Mouse (Mus musculus) liver, postnatal 0 days (tissue): Measurements from ENCODE around the gene Adamts17. TPM values are rescaled to one million over a fixed set of nuclear protein-coding genes. Genes with fewer than 3 reads are reported as not detected.

Experiments used
- ATAC-seq: fragments of 200-750 bp; cut with Nextera tagmentation; 2 replicates; pipeline ENCODE4 v1.8.0; 2017; ENCODE audit warnings: mild to moderate bottlenecking, moderate library complexity
- DNase-seq: peaks from one replicate; pipeline ENCODE4 v3.0.0-alpha.2; 2016
- H3K27ac ChIP-seq: fragments of 300-500 bp; sonication (generic); 2 replicates; pipeline ENCODE4 v1.5.1; 2014; ENCODE audit warnings: antibody characterized with exemption, moderate library complexity, mild to moderate bottlenecking, low read depth
- H3K27me3 ChIP-seq: fragments of 300-500 bp; sonication (generic); 2 replicates; pipeline ENCODE4 v1.6.1; 2014; ENCODE audit warnings: low read length, control low read depth, mixed read lengths; ENCODE audit not compliant: insufficient read depth
- H3K36me3 ChIP-seq: fragments of 300-500 bp; sonication (generic); replicated peaks from 2 replicates; pipeline ENCODE4 v1.6.1; 2014; ENCODE audit warnings: mild to moderate bottlenecking, control low read depth, low read length, moderate library complexity, mixed read lengths; ENCODE audit not compliant: insufficient read depth
- H3K4me1 ChIP-seq: fragments of 300-500 bp; sonication (generic); 2 replicates; pipeline ENCODE4 v1.6.1; 2014; ENCODE audit warnings: antibody characterized with exemption, mild to moderate bottlenecking, control low read depth; ENCODE audit not compliant: insufficient read depth
- H3K4me2 ChIP-seq: fragments of 300-500 bp; sonication (generic); 2 replicates; pipeline ENCODE4 v1.6.1; 2014; ENCODE audit warnings: low read depth, mild to moderate bottlenecking, low read length, moderate library complexity, mixed read lengths
- H3K4me3 ChIP-seq: fragments of 300-500 bp; sonication (generic); 2 replicates; pipeline ENCODE4 v1.5.1; 2014; ENCODE audit warnings: low read depth, low read length
- H3K9ac ChIP-seq: fragments of 300-500 bp; sonication (generic); replicated peaks from 2 replicates; pipeline ENCODE4 v1.6.1; 2014; ENCODE audit warnings: mild to moderate bottlenecking, moderate library complexity
- H3K9me3 ChIP-seq: fragments of 300-500 bp; sonication (generic); 2 replicates; pipeline ENCODE4 v1.6.1; 2016; ENCODE audit warnings: mild to moderate bottlenecking, control low read depth, low read length, mixed read lengths
- CTCF ChIP-seq: sonication (generic); IDR thresholded peaks from 2 replicates; pipeline ENCODE4 v1.5.1; 2016; ENCODE audit warnings: antibody characterized with exemption, low read depth
- EP300 ChIP-seq: IDR thresholded peaks from 2 replicates; pipeline ENCODE4 v1.6.1; 2016; ENCODE audit warnings: antibody characterized with exemption, low read depth, mild to moderate bottlenecking
- WGBS: fragments of 180-500 bp; shearing (Covaris S2); extraction: QIAGEN DNeasy Blood & Tissue Kit; methylation state at CpG from one replicate; pipeline ENCODE4 v1.1.7; 2014; ENCODE audit not compliant: insufficient replicate concordance; 5-methylcytosine and 5-hydroxymethylcytosine counted together
- polyA plus RNA-seq: library from polyadenylated mRNA; unstranded; fragments of >200 nt; fragmentation: Nextera tagmentation; extraction: Ambion mirVana; gene quantifications from 2 replicates; pipeline ENCODE4 v1.2.1, GENCODE M21; 2015

The Adamts17 gene
- polyA plus RNA-seq, 1 experiment from 2014 or later = 0.05 TPM

DNA sequence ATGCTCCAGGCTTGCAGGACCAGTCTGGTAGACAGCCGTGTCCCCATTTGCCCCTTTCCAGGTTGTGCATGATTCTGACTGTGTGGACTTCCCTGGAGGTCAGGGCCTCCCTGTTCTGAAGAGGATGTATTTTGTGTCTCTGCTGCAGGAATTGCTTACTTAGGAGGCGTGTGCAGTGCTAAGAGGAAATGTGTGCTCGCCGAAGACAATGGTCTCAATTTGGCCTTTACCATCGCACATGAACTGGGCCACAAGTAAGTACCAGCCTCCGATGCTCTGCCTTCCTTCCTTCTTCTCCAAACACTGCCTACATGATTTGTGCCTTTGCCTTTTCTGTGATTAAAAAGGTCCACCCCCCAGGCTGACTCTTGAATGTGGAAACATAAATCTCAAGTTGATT lies 129.1 kb downstream of the Adamts17 start:
- H3K4me2 ChIP-seq = no peak overlapping the region
- H3K4me1 ChIP-seq = no peaks in the 10 kb centered on the region; the same call in 1 of the 2 replicates
- H3K9ac ChIP-seq = no peak overlapping the region
- no peak for DNase-seq
- ATAC-seq = no peak
- no peak overlapping the region for H3K27ac ChIP-seq
- H3K27me3 ChIP-seq = no peaks in the 10 kb centered on the region
- TF ChIP-seq EP300 = no peak
- no peak for TF ChIP-seq CTCF
- H3K4me3 ChIP-seq = no peak overlapping the region
- no peaks in the 10 kb centered on the region for H3K36me3 ChIP-seq
- WGBS = 62% methylated on average over 6 of the region's 6 CpGs
- no peaks in the 10 kb centered on the region for H3K9me3 ChIP-seq

DNA sequence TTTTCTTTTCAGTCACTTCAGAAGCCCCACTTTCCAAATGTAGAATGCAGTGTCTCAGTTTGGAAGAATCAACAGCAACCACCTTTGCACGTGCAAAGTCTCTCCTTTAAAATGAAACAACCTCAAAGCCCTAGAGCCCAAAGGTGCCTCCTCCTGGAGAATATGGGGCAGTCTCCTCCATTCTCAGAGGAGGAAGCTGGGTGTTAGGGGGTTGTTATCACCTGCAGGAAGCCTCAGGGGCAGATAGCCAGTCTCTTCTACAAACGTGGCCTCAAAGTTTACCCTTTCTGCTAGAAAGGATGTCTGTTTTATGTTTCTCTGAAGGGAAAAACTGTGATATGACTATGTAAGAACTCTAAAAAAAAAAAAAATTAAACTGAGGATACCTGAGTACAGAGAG lies 129.7 kb downstream of the Adamts17 start:
- WGBS = 17% methylated on average over 2 of the region's 2 CpGs
- Histone ChIP-seq H3K4me3 (no peak overlapping the region), H3K27me3 (no peaks in the 10 kb centered on the region), H3K9me3 (no peaks in the 10 kb centered on the region), H3K27ac (no peak overlapping the region), H3K4me2 (no peak overlapping the region), H3K36me3 (no peaks in the 10 kb centered on the region), H3K9ac (no peak overlapping the region), H3K4me1 (no peaks in the 10 kb centered on the region; the same call in 1 of the 2 replicates)
- DNase-seq (no peak), ATAC-seq (no peak)
- TF ChIP-seq CTCF = no peak

- ATAC-seq = no peak
- TF ChIP-seq EP300 (no peak), CTCF (no peak)
- no peak overlapping the region for H3K9ac ChIP-seq
- no peak for DNase-seq
- no peaks in the 10 kb centered on the region for H3K9me3 ChIP-seq
- H3K27ac ChIP-seq = no peak overlapping the region
- H3K27me3 ChIP-seq = no peaks in the 10 kb centered on the region
- H3K4me3 ChIP-seq = no peak overlapping the region
- no peaks in the 10 kb centered on the region for H3K36me3 ChIP-seq
- no peak overlapping the region for H3K4me2 ChIP-seq
- 59% methylated on average over 2 of the region's 2 CpGs for WGBS
- H3K4me1 ChIP-seq = no peaks in the 10 kb centered on the region; the same call in 1 of the 2 replicates
These were observed 130.7 kb downstream of the Adamts17 start for GRCm38 (mm10) chr7:66970235-66970634.

- DNase-seq (no peak), ATAC-seq (no peak)
- no peak overlapping the region for H3K4me2 ChIP-seq
- no peaks in the 10 kb centered on the region for H3K36me3 ChIP-seq
- WGBS = 66% methylated on average over 2 of the region's 2 CpGs
- no peaks in the 10 kb centered on the region; the same call in 1 of the 2 replicates for H3K4me1 ChIP-seq
- no peaks in the 10 kb centered on the region for H3K27me3 ChIP-seq
- no peak overlapping the region for H3K9ac ChIP-seq
- TF ChIP-seq EP300 (no peak), CTCF (no peak)
- no peak overlapping the region for H3K4me3 ChIP-seq
- no peaks in the 10 kb centered on the region for H3K9me3 ChIP-seq
- no peak overlapping the region for H3K27ac ChIP-seq
These were observed 131.4 kb downstream of the Adamts17 start for GRCm38 (mm10) chr7:66970974-66971373.

DNA sequence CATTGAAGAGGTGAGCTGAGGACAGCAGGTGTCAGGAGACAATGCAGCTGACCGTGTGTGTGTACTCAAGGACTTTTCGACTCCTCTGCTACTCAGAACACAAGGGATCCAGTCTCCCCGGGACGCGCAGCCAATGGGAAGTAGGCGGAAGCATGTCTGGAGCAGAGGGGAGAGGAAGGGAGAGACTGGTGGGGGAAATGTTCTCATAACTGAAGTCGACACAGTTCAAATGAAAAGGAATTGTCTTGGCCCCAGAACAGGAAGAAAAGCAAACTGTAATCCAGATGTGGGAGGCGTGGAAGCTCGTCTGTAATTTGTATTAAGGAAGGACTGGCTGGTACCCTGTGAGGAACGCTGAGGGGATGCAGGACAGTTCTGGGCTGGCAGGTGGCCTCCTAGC lies 135.3 kb downstream of the Adamts17 start:
- H3K4me2 ChIP-seq = no peak overlapping the region
- TF ChIP-seq CTCF = no peak
- TF ChIP-seq EP300 = no peak
- no peak for DNase-seq
- ATAC-seq = no peak
- no peaks in the 10 kb centered on the region for H3K27me3 ChIP-seq
- H3K9me3 ChIP-seq = no peaks in the 10 kb centered on the region
- WGBS = 52% methylated on average over 10 of the region's 10 CpGs
- H3K4me1 ChIP-seq = no peaks in the 10 kb centered on the region; the same call in 1 of the 2 replicates
- no peak overlapping the region for H3K4me3 ChIP-seq
- no peak overlapping the region for H3K9ac ChIP-seq
- H3K36me3 ChIP-seq = no peaks in the 10 kb centered on the region
- H3K27ac ChIP-seq = no peak overlapping the region

- H3K9ac ChIP-seq = no peak overlapping the region
- no peak overlapping the region for H3K4me2 ChIP-seq
- TF ChIP-seq CTCF (no peak), EP300 (no peak)
- no peaks in the 10 kb centered on the region for H3K9me3 ChIP-seq
- no peaks in the 10 kb centered on the region for H3K4me1 ChIP-seq
- no peaks in the 10 kb centered on the region for H3K36me3 ChIP-seq
- no peak overlapping the region for H3K27ac ChIP-seq
- DNase-seq = no peak
- H3K4me3 ChIP-seq = no peak overlapping the region
- ATAC-seq = no peak
- 88% methylated on average over 9 of the region's 9 CpGs for WGBS
- H3K27me3 ChIP-seq = no peaks in the 10 kb centered on the region
These were observed 136.8 kb downstream of the Adamts17 start for GRCm38 (mm10) chr7:66976371-66976770.

DNA sequence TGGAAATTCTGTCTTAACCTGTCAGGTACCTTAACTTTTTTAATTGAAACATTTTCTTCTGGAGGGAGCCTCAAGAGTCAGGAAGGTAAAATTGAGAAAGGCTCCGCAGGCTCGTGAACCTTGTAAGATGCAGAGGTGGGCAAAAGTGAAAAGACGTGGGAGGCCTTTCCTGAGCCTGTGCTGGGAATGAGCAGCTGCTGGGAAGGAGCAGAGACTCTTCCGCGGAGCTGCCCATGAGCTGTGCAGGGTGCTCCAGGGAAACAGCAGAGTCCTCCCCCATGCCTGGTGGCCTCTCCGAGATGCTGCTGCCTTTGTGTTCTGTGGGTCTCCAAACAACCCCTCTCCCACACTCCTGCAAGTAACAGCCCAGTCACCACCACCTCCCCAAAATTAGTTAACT lies 142.1 kb downstream of the Adamts17 start:
- H3K9ac ChIP-seq = no peak overlapping the region
- no peaks in the 10 kb centered on the region for H3K9me3 ChIP-seq
- H3K36me3 ChIP-seq = no peaks in the 10 kb centered on the region
- H3K4me2 ChIP-seq = no peak overlapping the region
- ATAC-seq = no peak
- no peaks in the 10 kb centered on the region for H3K27me3 ChIP-seq
- WGBS = 67% methylated on average over 6 of the region's 6 CpGs
- no peaks in the 10 kb centered on the region for H3K4me1 ChIP-seq
- DNase-seq = no peak
- H3K4me3 ChIP-seq = no peak overlapping the region
- H3K27ac ChIP-seq = no peak overlapping the region
- TF ChIP-seq CTCF (no peak), EP300 (no peak)
